Mouse (Mus musculus): ENCODE measurements around the gene Gp6.

GRCm38 (mm10) chr7:4419681-4420080, 22.1 kb upstream of the Gp6 start:
- TF ChIP-seq CTCF (IDR thresholded peaks at IDR 0.05; ENCODE audit: low read depth) (no peak), EP300 (IDR thresholded peaks at IDR 0.05; ENCODE audit: low read depth) (no peak)

Data from liver, embryonic 14.5 days (tissue).